Mouse (Mus musculus) cerebellum, postnatal 14 days (tissue): ENCODE results near the gene Bahcc1.

Experiments used
- DNase-seq, 2 experiments: peaks; one replicate each; pipeline ENCODE4 v3.0.0; 2021; ENCODE audit warnings: mixed read lengths in 2 of 2

The Bahcc1 gene

GRCm38 (mm10) chr11:120243531-120243820, 10.7 kb downstream of the Bahcc1 start:
- no peak for DNase-seq

- peak in 1 of 2 experiments; percentile 38 for DNase-seq
Observed at GRCm38 (mm10) chr11:120248160-120248793, 15.5 kb downstream of the Bahcc1 start.

GRCm38 (mm10) chr11:120248899-120249298, 16.2 kb downstream of the Bahcc1 start:
- peak in 1 of 2 experiments; percentile 20 for DNase-seq

DNA sequence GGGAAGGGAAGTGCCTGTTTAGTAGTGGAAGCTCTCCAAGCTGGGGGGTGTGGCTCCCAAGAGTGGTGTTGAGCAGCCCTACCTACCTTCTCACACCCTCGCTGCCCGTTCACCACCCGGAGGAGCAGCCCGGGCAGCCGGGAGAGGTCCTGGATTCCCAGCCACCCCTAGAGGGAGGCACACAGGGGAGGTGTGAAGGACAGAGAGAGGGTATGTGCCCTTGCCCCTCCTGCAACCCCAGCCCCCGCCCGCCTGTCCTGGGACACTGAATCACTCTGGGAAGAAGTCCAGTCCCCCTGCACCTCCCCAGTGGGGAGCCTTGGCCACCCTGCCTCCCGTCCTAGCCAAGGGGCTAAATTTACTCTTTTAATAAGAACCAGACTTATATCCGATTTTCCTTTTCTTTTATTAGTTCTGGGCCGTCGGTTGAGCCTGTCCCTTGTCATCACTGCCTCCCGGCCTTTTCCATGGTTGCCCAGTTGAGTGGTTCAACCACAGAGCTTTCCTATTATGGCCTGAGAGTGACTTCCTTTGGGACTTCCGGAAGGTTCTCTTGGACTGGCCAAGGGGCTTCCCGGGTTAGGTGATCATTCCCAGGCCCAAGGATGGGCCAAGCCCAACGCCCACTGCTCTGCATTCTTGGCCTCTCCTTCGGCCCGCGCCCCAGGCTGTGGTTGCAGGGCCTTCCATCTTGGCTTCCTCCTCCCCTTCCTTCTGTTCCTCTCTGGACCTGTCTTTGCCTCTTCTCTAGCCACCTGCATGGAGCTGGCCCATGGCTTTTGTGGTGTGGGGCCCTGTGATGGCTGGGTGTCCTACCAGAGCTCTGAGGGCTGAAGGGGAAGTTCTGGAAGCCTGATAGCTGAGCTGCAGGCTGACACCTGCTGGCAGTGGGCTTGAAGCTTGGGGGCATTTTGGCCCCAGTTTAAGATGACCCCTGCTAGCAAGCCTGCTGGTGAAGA, 18.5 kb downstream of the Bahcc1 start:
- DNase-seq = peak in 1 of 2 experiments; percentile 15

DNA sequence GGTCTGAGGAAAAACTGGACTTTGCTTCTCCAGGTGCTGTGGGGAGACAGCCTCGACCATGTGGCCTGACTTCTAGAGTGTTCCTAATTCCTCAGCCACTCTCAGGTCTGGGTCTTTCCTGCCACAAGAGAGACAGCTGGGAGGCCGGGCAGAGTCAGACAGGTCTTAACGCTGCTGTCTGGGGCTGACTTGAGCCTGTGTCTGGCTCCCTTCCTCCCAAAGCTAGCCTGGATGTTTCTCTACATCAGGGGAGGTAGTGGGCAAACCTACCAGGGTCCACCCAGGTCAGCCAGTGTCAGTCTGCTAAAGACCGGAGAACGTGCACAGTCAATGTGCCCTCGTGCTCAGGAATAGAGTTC, 19.2 kb downstream of the Bahcc1 start:
- no peak for DNase-seq

GRCm38 (mm10) chr11:120252398-120252797, 19.7 kb downstream of the Bahcc1 start:
- peak in 1 of 2 experiments; percentile 22 for DNase-seq

GRCm38 (mm10) chr11:120252843-120253645, 20.3 kb downstream of the Bahcc1 start:
- peak; percentile 50 to 62 for DNase-seq

DNA sequence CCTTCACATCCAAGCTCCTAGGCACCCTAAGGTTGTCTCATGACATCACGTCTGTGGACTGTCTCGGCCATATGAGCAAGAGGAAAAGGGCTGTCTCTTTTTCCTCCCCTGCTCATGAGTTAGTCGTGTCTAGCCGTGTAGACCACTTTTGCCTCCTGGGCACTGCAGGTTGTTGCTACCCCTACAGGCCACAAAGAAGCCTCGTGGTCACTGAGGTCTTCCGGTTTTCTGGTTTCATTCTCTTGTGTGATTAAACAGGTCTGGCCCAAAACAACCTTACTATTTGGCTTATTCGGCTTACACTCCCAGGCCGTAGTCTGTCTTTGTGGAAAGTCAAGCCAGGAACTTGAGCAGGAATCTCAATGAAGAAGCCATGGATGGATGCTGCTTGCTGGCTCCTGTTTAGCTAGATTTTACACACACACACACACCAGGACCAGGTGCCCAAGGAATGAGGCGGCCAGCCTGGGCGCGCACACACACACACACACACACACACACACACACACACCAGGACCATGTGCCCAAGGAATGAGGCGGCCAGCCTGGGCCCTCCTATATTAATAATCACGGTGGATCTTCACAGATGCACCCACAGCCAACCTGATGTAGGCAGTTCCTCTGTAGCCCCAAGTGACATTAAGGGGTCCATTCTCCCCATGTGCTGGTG, 21.0 kb downstream of the Bahcc1 start:
- peak in 1 of 2 experiments; percentile 67 for DNase-seq

GRCm38 (mm10) chr11:120254420-120254819, 21.7 kb downstream of the Bahcc1 start:
- DNase-seq = peak; percentile 43 to 53

GRCm38 (mm10) chr11:120255038-120255437, 22.3 kb downstream of the Bahcc1 start:
- peak; percentile 85 to 93 for DNase-seq

GRCm38 (mm10) chr11:120255499-120255898, 22.8 kb downstream of the Bahcc1 start:
- DNase-seq = peak; percentile 35 to 45

DNA sequence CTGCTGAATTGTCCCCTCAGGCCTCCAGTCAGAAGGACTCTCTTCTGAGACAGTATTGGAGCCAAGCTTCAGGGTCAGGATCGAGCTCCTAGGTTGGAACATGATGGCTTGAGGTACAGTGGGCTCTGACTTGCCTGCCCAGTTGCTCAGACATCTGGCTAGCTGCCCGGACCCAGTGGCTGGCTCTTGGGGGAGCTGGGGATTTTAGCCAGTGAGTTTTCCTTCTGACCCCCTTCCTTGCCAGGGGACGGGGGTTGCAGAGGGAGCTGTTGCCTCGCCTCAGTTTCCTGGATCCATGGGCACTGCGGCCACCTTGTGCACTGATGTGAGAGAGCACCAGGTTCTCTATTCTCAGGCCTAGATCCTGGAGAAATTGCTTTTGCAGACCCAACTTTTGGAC, 23.4 kb downstream of the Bahcc1 start:
- DNase-seq = peak; percentile 40 to 54

- peak in 1 of 2 experiments; percentile 31 for DNase-seq
Observed at GRCm38 (mm10) chr11:120256543-120256942, 23.8 kb downstream of the Bahcc1 start.

- DNase-seq = peak; percentile 42 to 59
Observed at GRCm38 (mm10) chr11:120256981-120257820, 24.5 kb downstream of the Bahcc1 start.

DNA sequence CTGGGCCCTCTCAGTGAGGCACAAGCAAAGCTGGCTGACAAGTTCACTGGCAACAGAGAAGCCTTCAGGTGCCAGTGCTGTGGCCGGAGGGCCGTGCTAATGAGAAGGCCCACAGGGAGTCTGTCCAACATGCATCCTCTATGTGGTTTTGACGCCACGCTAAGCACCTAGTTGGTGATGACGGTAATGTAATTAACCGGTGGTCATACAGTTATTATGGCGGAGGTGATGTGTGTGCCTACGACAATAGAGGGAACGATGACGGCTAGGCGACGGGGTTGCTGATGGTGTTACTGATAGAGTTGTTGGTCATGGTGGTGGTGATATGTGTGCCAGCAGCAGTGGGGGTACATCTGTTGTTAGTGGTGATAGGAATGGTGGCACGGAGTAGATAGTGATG, 25.2 kb downstream of the Bahcc1 start:
- peak in 1 of 2 experiments; percentile 40 for DNase-seq

DNA sequence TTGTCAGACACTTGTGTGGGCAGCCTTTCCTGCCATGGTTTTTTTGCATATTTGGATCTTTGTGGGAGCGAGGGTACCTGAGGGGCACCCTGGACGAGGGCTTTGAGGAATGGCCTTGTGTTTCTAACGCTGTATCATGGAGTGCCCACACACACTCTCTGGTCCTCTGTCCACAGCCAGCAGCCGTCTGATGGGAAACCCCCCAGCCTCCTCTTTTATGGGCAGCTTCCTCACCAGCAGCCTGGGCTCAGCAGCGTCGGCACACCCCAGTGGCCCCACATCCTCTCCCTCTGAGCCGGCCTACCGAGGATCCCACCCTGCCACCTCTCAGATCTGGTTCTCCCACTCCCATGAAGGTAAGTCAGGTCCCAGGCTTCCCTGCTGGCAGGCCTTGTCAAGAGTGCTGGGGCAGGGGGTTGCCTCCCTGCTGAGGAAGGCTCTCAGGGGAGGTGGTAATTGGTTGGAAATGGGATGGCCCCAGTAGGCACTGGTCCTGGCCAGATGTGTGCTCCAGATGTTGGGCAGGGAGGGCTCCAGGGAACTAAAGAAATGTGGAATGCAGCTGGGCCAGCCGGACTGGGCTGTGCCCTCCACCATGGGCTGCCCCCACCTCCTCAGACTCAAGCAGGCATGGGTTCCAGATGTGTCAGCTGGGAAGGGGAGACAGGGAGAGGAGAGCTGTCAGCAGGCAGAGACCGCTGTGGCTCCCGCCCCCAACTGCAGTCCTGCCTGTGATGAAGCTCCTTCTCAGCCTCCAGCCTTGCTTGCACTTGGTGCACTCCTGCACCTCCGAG, 26.3 kb downstream of the Bahcc1 start:
- no peak for DNase-seq

GRCm38 (mm10) chr11:120259792-120260768, 27.3 kb downstream of the Bahcc1 start:
- peak; percentile 65 for DNase-seq

DNA sequence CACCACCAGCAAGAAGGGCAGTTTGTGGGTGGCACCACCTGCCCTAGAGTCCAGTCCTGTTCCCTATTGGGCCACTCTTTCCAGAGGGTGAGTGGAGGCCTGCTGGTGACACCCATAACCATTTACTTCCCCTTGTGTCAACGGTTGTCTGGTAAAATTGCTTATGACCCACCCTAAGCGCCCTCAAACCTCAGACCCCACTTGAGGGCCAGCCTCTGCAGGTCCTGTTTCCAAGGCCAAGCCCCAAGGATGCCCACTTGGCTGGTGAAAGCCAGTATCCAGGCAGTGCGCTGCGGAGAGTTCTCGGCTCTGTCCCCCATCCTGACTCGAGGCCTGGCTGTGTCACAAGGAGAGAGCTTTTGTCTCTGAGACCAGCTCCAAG, 28.0 kb downstream of the Bahcc1 start:
- DNase-seq = no peak
